15 mouse cellular contexts compared by ENCODE assay signal in the genomic region with DNA sequence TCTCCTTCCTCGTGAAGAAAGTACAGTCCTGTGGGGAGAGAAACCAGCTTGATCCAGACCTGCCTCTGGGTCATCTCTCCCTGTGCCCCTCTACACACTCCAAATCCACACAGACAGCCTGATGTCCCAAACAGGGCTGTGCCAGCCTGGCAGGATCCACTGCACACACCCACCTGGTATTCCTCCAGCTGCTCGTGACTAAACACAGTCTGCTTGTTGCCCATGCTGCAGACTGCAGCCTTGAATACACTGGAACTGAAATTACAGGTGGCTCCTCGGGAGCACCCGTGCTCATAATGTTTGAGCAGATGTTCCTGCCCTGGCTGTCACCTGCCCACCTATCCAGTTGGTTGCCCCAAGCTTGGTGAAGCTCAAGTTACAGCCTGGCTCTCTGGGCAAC. TPM values are rescaled to one million over a fixed set of nuclear protein-coding genes. Genes with fewer than 3 reads are reported as not detected.
"Had no signal": no experiment of that assay in that cellular context is flagged by ENCODE, and none has a peak within 500 bp of the region (broad histone marks: within the 10 kb centered on the region; RNA-seq: fewer than 3 reads in every experiment).

Gene Cib3 (minus strand): TSS at position 87 of the 400 bp plus-strand sequence.

- DNase-seq: kidney, adult 11 months; kidney, adult 9 months; kidney, postnatal 36 days; lung, adult 18-20 months; thymus, adult 18-20 months; thymus, postnatal 14 days had no signal

- H3K4me3 ChIP-seq: layer of hippocampus, adult 2 months; limb, embryonic 13.5 days; midbrain, embryonic 12.5 days; neural tube, embryonic 13.5 days had no signal

- H3K27ac ChIP-seq: kidney, postnatal 0 days; layer of hippocampus, adult 2 months; limb, embryonic 13.5 days; liver, embryonic 14.5 days; midbrain, embryonic 12.5 days; neural tube, embryonic 13.5 days had no signal

RNA-seq across cellular contexts. Expression of gene Cib3, which starts in this region (rescaled TPM):
- total RNA-seq: layer of hippocampus, adult 2 months; left cerebral cortex, adult 18-20 months; left cerebral cortex, postnatal 36 days; megakaryocyte-erythroid progenitor cell, adult 5-6 weeks had no signal
